Mouse (Mus musculus) lung, adult 2 months (tissue): ENCODE results near the gene 6430571L13Rik. TPM values are rescaled to one million over a fixed set of nuclear protein-coding genes. Genes with fewer than 3 reads are reported as not detected.
"Not testable (repeated sequence)": the region's sequence is repeated elsewhere in the genome, so short reads cannot be mapped to it uniquely, and the experiment has no call there.

Experiments
- DNase-seq: peaks from one replicate; pipeline ENCODE4 v3.0.0; 2022
- H3K4me1 ChIP-seq: fragments of 200-500 bp; 2 replicates; pipeline ENCODE4 v1.6.1; 2011; ENCODE audit warnings: low read length; ENCODE audit not compliant: control insufficient read depth, insufficient read depth
- H3K4me3 ChIP-seq: fragments of 200-500 bp; replicated peaks from 2 replicates; pipeline ENCODE3; 2011; ENCODE audit warnings: low read depth, mild to moderate bottlenecking, control low read depth, low read length; ENCODE audit errors: extremely low read depth
- CTCF ChIP-seq: fragments of 200-500 bp; IDR thresholded peaks from 2 replicates; pipeline ENCODE4 v1.5.1; 2011; ENCODE audit warnings: mild to moderate bottlenecking, low read length, control low read depth; ENCODE audit not compliant: insufficient read depth
- POLR2A ChIP-seq: fragments of 200-500 bp; IDR thresholded peaks from 2 replicates; pipeline ENCODE4 v1.6.1; 2011; ENCODE audit warnings: low read depth, mild to moderate bottlenecking, control low read depth, low read length, borderline replicate concordance; ENCODE audit errors: extremely low read depth
- WGBS: fragments of 180-500 bp; shearing (Covaris S2); methylation state at CpG from one replicate; pipeline ENCODE4 v1.1.7; 2018; 5-methylcytosine and 5-hydroxymethylcytosine counted together
- polyA plus RNA-seq: library from polyadenylated mRNA; depleted of rRNA; stranded (reverse); fragments of >200 nt; gene quantifications from 2 replicates; pipeline ENCODE4 v1.2.3, GENCODE M21; 2012

6430571L13Rik gene
- polyA plus RNA-seq, 1 experiment, result 1.1 TPM

DNA sequence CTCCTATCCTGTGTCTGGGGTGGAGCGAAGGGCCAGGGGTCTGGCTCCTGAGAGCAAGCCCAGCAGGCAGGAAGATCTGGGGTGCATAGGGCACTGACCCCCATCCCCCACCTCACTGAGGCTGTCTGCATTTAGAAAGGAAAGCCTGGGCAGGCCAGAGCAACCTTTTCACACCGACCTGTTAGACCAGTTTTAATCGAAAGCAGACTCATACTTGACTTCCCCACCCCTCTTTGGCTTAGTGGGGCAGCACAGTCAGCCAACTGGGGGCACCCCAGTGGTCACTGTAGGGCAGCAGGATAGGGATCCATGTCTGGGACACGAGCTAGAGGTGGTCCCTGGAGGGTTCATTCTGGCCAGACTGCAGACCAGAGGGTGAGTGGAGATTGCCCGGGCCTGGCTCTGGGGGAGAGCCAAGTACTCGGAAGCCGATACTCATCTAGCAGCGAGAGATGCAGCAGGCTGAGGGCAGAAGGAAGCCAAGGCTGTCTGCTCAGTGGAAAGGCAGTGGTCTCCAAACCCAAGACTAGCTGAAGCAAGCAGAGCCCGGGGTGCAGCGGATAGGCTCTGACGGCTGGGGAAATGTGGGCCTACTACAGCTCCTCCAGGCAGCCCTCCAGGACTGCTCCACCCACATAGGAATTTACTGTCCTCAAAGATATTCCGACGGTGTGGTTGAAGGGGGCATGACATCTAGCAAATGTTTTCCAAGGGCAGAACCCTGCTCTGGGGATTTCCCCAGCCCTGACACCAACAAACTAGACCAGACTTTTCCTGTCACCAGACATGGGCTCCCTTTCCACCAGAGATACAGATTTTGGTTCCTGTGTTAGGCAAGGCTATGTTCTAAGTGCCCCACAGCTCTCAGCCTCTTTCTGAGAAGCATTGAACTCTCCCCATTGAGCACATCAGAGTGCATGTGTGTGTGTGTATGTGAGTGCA lies 34.5 kb upstream of the 6430571L13Rik start:
- H3K4me3 ChIP-seq, result no peak overlapping the region
- 32% methylated on average over 13 of the region's 13 CpGs for WGBS
- TF ChIP-seq POLR2A (no peak), CTCF (no peak)
- DNase-seq, result peak; percentile 61
- peaks cover 52% of the 10 kb centered on the region for H3K4me1 ChIP-seq

DNA sequence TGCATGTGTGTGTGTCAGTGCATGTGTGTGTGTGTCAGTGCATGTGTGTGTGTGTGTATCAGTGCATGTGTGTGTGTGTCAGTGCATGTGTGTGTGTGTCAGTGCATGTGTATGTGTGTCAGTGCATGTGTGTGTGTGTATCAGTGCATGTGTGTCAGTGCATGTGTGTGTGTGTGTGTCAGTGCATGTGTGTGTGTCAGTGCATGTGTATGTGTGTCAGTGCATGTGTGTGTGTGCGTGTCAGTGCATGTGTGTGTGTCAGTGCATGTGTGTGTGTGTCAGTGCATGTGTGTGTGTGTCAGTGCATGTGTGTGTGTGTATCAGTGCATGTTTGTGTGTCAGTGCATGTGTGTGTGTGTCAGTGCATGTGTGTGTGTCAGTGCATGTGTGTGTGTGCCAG lies 33.7 kb upstream of the 6430571L13Rik start:
- 89% methylated on average over 1 of the region's 1 CpGs for WGBS
- H3K4me1 ChIP-seq, result peaks cover 49% of the 10 kb centered on the region
- not testable (repeated sequence) for H3K4me3 ChIP-seq, DNase-seq

DNA sequence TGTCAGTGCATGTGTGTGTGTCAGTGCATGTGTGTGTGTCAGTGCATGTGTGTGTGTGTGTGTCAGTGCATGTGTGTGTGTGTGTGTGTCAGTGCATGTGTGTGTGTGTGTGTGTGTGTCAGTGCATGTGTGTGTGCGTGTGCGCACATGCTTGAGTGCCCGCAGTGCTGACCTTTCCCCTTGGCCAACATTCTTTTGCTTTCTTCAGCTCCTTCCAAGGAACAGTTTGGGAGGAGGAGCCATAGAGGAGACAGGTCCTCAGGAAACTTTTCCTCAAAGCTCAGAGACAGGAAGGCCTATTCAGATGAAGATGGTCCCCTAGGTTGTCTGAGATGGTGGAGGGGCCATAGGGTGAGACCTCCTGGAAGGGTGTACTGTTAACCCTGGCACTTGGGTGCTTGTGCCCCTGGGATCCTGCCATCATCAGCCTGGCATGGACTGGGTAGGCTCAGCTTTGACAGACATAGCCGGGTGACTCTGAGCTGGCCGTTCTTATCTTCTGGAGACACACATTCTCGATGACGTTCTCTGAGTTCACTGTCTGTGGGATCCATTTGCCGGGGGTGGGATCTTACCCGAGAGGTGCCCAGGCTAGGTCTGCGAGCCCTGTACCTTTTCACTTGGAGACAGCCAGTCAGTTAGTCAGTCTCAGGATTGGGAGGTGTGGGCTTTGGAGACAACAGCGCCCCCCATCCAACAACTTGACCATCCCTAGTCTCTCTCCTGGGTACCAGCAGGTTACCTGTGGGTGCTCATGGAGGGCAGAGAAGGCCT lies 33.1 kb upstream of the 6430571L13Rik start:
- H3K4me1 ChIP-seq, result peaks cover 44% of the 10 kb centered on the region
- no peak for DNase-seq
- TF ChIP-seq CTCF (no peak), POLR2A (no peak)
- no peak overlapping the region for H3K4me3 ChIP-seq
- 50% methylated on average over 11 of the region's 11 CpGs for WGBS

DNA sequence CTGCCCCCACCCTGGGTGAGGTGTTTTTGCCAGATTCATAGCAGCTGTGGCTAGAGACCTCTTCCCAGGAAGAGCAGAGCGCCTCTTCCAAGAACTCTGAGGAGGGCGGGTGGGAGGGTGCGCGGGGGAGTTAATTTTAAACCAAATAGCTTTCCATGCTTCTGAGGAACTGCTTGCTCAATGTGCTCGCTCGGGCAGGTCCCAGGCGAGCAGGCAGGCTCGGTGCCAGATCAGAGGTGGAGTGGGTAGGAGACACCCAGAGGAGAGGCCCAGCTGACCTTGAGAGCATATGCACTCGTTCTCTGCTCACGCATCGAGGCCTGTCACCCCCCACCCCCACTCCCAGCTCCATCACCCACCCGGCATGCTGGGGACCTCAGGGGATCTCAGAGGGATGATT lies 32.5 kb upstream of the 6430571L13Rik start:
- Histone ChIP-seq H3K4me1 (peaks cover 47% of the 10 kb centered on the region), H3K4me3 (no peak overlapping the region)
- TF ChIP-seq POLR2A (no peak), CTCF (no peak)
- peak; percentile 78 for DNase-seq
- WGBS, result 12% methylated on average over 12 of the region's 12 CpGs

DNA sequence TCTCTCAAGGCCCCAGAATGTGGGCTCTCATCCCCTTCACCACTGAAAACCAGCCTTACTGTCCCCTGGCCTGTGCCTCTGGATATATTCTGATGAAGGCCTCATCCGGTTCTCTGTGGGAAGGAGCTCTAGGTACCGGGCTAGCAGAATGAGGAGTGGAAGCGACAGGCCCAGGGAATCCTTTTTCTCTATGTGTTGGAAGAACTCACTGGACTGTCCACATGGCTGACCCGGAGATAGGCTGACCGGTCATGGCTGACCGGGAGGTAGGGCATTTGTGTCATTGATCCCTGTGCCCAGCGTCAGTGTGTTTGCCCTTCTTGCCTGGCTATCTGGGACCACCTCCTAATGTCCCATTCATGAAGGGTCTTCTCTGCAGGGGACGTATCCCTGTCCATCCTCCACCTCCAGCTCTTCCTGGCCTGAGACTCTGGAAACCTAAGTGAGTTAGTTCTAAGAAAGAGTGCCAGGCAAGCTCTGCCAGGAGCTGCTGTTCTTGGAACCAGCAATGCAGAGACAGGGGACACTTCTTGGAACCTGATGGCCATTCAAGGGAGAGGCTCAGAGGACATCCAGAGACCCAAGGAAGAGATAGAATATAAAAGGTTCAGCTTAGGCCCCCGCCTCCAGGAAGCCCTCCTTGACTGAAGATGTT lies 31.9 kb upstream of the 6430571L13Rik start:
- peaks cover 45% of the 10 kb centered on the region for H3K4me1 ChIP-seq
- 82% methylated on average over 9 of the region's 9 CpGs for WGBS

DNA sequence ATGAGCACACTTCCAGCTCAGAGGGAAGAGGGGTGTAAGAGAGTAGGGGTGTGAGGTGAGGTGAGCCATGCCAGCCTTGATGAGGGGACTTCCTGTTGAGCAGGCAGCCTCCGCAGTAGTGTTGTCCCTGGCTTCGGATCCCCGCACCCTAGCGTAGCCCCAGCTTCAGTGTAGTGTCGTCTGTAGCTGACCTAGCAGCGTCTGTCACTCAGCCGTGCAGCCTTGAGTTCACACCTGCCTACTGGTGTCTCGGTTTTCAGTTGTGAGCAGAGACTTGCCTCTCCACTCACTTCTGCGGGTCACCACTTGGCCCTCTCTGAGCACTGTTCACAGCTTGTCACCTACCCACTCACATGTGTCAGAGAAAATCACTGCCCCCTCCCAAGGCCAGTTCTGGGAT lies 31.2 kb upstream of the 6430571L13Rik start:
- 73% methylated on average over 9 of the region's 9 CpGs for WGBS
- Histone ChIP-seq H3K4me3 (no peak overlapping the region), H3K4me1 (peaks cover 39% of the 10 kb centered on the region)
- TF ChIP-seq CTCF, result no peak
- TF ChIP-seq POLR2A, result no peak
- no peak for DNase-seq

More for the DNA sequence above, 31.9 kb upstream of the 6430571L13Rik start:
- DNase-seq, result no peak
- no peak overlapping the region for H3K4me3 ChIP-seq
- TF ChIP-seq POLR2A (no peak), CTCF (no peak)

DNA sequence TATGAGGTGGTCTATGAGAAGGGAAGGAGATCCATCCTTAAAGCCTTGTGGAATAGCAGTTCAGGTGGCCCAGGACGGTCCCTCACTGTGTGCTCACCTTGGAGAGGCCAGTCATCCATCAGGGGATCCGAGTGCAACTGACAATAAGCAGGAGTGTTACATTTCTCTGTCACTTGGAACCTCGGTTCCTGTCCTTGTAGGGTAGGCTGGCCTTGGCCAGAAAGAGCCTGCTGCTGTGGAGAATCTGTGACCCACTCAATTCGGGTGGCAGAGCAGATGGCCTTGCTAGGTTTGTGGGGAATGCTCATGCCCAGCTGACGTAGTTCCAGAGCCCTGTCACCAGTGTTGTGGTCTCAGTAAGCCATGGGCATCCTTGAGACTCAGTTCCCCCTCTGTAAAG lies 30.8 kb upstream of the 6430571L13Rik start:
- H3K4me3 ChIP-seq, result no peak overlapping the region
- peaks cover 35% of the 10 kb centered on the region for H3K4me1 ChIP-seq
- 72% methylated on average over 5 of the region's 5 CpGs for WGBS
- DNase-seq, result no peak
- no peak for TF ChIP-seq CTCF
- TF ChIP-seq POLR2A, result no peak

DNA sequence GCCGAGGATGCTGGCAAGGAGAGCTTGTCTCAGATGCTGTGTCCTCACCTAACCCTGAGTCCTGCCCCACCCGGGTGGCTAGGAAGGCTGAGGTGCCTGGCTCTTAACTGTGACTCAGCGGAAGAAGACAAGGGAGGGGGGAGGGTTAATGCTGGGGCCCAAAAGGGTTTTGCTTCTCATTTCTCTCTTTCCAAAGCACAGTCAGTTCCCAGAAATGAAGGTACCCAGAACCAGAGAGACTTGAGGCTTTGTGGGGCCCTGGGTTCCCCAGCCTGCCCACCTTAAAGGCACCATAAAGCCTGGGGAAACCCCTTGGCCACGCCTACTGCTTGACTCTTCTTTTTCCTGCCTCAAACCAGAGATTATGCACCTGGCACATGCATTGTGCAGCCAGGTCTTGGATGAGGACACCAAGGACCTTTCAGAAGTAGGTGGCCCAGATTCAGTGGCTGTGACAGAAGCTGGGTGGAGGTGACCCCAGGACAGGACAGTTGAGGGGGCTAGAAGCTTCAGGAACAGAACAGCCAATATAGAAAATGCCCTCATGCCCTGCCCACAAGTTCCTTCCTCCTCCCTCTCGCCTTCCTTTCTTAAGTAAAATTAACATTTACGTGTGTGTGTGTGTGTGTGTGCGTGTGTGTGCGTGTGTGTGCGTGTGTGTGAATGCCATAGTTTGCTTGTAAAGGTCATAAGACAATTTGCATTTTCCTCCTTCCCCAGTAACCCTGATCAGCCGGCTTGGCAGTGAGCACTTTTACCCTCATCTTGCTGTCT lies 27.4 kb upstream of the 6430571L13Rik start:
- H3K4me1 ChIP-seq, result peaks cover 12% of the 10 kb centered on the region
- DNase-seq, result no peak
- no peak overlapping the region for H3K4me3 ChIP-seq
- WGBS, result 51% methylated on average over 10 of the region's 10 CpGs
- TF ChIP-seq POLR2A, result no peak
- TF ChIP-seq CTCF, result no peak

DNA sequence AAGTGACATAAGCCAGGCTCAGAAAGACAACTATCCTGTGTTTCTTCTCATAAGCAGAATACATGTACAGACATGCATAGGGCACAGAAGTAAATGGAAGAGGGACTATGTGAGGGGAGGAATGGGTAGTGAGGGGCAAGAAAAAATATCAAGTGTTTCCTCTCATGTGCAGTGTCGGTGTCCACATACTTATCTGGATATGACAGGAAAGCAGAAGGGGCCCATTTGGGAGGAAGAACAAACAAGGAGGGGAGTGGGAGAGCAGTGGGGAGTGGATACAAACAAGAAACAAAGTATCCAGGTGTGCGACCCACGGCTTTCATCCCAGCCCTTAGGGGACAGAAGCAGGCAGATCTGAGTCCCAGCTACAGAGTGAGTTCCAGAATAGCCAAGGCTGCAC lies 26.5 kb upstream of the 6430571L13Rik start:
- Histone ChIP-seq H3K4me1 (peaks cover 9% of the 10 kb centered on the region), H3K4me3 (no peak overlapping the region)
- DNase-seq, result no peak
- TF ChIP-seq POLR2A (no peak), CTCF (no peak)
- 78% methylated on average over 3 of the region's 3 CpGs for WGBS
